Mouse (Mus musculus) MN1 (cell line): ENCODE measurements around the gene Olfr524.
A peak's percentile ranks its signal among the peaks of the same experiment; 100 is the strongest.

Source experiments
- DNase-seq: peaks from one replicate; pipeline ENCODE4 v3.0.0-alpha.2; 2016; ENCODE audit warnings: low spot score

Olfr524 gene

GRCm38 (mm10) chr7:140205864-140206263 lies at the start of gene Olfr524:
TSS of gene Olfr524 (minus strand) at chr7:140205964.
- no peak for DNase-seq

GRCm38 (mm10) chr7:140253780-140254299 lies 48.1 kb upstream of the Olfr524 start:
- DNase-seq: no peak

DNA sequence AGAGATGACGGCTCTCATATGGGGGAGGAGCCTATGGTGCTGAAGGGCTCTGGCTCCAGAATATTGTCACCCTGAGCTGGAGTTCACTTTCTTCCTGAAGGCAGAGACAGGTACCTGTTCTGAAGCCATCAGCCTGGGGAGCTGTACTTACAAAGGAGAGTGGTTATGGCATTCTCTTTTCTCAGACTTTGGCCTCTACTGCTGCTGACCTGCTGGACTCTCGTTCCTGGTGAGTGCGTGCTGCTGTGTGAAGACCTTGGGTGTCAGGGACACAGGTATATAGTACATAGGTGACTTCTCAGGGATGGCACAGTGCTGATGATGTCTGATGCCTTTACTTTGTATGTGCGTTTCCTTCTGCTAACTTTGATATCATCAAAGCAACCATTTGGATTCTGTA lies 41.5 kb upstream of the Olfr524 start, which contains the start of gene 5830411N06Rik:
TSS of gene 5830411N06Rik (plus strand) at position 69 of the 400 bp plus-strand sequence.
- no peak for DNase-seq

DNA sequence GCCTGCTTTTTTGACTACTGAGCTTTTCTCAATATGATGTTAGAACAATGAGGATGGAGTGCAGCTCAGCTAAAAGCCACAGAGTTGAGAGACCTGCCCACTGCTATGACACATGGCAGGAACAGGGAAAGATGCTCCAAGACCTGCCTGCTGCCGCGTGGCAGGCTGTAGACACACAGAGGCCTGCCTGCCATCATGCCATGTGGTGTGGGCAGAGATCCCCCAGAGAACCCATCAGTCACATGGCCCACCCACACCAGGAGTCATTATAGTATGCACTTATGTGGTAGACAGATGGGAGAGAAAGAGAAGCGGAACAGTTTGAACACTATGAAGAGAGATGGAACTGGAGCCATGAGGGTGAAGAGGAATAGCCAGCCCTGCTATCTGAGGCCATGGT lies 27.9 kb upstream of the Olfr524 start:
- DNase-seq: no peak

- DNase-seq: no peak
Observed at GRCm38 (mm10) chr7:140231026-140231425, 25.3 kb upstream of the Olfr524 start.

- no peak for DNase-seq
Observed at GRCm38 (mm10) chr7:140228476-140228875, 22.7 kb upstream of the Olfr524 start.

DNA sequence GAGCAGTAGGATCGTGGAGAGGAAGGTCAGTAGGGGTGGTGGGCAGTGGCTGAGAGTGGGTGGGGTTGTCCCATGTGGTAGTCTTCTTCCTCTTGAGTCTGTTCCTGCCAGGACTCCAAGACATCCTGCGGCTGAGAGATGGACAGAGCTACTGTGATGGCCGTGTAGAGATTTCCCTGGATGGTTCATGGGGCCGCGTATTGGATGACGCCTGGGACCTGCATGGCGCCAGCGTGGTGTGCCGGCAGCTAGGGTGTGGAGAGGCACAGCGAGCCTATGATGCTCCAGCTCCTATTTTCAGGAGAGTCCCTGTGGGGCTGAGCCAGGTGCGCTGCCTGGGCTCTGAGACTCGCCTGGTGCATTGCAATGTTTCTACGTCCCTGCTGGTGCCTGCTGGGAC lies 18.4 kb upstream of the Olfr524 start:
- DNase-seq: no peak

- no peak for DNase-seq
Observed at GRCm38 (mm10) chr7:140220375-140220774, 14.6 kb upstream of the Olfr524 start.

- no peak for DNase-seq
Observed at GRCm38 (mm10) chr7:140219268-140219667, 13.5 kb upstream of the Olfr524 start.

GRCm38 (mm10) chr7:140217967-140218366 lies 12.2 kb upstream of the Olfr524 start, which contains the start of gene Cd163l1:
TSS of gene Cd163l1 (plus strand) at chr7:140218267.
- DNase-seq: no peak

DNA sequence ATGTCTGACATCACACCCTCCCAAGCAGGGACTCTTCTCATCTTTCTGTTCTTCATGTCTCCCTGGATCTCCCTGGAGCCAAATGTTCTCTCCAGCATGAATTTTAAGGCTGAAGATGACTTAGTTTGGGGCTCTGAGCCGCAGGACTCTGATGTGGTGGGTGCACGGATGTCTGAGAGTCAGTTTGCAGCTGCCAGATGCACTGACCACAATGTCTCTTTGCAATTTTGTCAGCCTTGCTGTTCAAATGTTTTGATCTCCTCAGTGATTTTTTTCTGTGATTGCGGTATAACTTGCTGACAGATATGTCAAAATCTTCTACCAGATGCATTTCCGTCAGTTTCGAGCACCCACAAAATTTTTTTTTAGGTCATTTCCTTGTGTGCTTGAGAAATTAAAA lies 8.1 kb upstream of the Olfr524 start:
- no peak for DNase-seq

DNA sequence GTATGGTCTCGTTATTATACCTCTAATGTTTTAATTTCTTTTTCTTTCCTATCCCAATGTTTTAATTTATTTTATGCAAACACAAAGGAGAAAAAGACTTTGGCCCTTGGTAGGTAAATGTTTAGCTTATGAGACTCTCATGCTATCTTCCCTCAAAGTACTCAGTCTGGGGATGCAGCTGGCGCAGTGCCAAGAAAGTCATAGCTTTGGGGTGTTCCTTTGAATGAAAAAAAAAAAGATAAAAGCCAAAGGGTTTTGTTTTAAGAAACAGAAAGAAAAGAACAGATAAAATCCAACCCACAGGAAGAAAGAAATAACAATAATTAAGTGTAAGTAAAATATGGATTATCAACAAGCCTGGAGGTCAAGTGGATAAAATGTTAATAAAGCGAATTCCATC lies 2.9 kb upstream of the Olfr524 start:
- no peak for DNase-seq

DNA sequence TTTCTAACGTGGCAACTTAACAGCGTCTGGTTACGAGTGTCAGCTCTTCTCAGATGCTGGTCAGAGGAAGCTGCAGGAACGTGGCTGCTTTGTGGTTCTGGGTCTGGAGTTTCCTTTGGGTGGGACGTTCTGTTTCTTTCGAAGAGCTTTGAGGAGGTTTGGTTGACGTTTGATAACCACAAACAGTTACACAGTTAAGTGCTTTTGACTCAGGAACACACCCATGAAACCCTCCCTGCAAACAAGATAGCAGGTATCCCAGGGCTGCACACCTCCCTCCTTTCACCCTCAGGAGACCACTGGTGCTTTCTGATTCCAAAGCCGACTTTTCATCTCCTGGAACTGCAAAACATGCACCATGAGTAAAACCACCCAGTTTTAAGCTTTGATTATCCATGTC lies 2.4 kb upstream of the Olfr524 start:
- DNase-seq: no peak

GRCm38 (mm10) chr7:140206904-140207303 lies 1.1 kb upstream of the Olfr524 start:
- DNase-seq: no peak

GRCm38 (mm10) chr7:140201090-140201489 lies 4.7 kb downstream of the Olfr524 start:
- DNase-seq: no peak

DNA sequence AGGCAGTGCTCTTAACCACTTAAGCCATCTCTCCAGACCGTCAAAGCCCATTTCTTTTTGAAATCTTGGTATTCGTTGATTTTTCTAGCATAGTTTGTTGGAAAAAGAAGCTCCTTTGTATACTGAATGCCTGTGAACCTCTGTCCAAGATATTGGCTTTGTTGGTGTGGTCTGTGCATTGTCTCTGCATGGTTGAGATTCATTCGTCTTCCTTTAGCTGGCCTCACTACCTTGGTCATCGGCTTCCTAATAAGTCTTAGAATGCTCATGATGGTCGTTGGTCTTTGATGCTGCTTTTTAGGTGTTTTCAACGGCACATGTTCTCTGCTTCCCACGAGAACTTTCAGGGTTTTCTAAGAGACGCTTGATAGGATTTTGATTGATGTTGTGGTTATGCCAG lies 9.8 kb downstream of the Olfr524 start:
- no peak for DNase-seq

DNA sequence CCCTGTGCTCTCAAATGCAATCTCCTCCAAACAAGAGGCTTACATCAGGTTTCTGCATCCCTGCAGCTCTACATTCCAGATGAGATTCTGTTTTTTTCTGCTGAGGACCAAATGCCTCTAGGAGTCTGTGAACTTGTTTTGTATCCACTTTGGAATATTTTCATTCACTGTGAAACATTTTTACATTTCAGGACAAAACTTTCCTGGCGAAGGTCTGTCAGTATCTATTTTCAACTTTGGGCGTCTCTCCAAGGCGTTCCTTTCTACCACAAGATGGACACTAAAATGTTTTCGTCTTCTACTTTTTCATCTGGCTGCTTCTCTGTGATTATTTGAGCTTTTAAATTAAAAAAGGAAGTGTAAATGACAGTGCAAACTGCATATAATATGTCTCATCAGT lies 11.7 kb downstream of the Olfr524 start:
- no peak for DNase-seq

GRCm38 (mm10) chr7:140192851-140193250 lies 12.9 kb downstream of the Olfr524 start:
- DNase-seq: no peak

GRCm38 (mm10) chr7:140192445-140192844 lies 13.3 kb downstream of the Olfr524 start:
- DNase-seq: no peak

DNA sequence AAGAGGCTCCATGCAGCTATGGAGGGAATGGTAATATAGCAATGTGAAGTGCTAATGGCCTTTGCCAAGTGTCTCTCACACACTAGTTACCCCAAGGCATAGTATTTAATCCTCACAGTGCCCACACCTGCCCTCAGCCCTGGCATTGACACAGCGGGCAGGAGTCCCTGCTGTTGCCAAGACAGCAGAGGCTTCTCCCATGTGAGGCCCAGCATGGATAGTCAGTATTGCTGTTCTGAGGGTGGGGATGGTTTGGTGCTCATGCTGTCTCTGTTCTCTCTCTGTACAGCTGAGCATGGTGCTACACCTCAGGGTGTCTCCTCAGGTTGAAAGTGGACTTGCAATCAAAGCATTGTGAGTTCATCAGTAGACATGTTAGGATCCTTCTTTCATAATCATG lies 15.3 kb downstream of the Olfr524 start:
- no peak for DNase-seq

GRCm38 (mm10) chr7:140188391-140189328 lies 17.1 kb downstream of the Olfr524 start:
- DNase-seq: peak; percentile 23

GRCm38 (mm10) chr7:140187721-140188390 lies 17.9 kb downstream of the Olfr524 start:
- DNase-seq: no peak
